Mouse (Mus musculus): ENCODE measurements around the gene Sprr1b. TPM values are rescaled to one million over a fixed set of nuclear protein-coding genes. Genes with fewer than 3 reads are reported as not detected.

Sprr1b gene
- not detected for polyA plus RNA-seq (2017; shearing (Covaris generic))

DNA sequence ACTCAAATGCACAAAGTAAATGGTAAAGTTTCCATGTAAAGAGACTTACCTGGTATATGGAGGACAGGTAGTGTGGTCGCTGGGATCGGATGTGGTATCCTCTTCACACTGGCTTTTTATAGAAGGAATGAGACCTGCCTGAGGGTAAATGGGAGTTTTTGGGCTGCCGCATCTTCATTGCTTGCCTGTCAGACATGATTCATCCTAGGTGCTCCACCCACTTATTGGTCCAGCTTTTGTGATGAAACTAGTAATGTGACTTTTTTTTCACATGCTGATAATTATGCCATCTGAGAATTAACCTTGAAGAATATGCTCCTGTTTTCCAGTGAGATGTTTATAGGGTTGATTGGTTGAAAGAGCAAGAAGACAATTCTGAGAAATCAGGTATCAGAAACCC lies at the start of gene Sprr1b:
Gene Sprr1b, minus strand, starts transcription at position 101 of the 400 bp plus-strand sequence.

DNA sequence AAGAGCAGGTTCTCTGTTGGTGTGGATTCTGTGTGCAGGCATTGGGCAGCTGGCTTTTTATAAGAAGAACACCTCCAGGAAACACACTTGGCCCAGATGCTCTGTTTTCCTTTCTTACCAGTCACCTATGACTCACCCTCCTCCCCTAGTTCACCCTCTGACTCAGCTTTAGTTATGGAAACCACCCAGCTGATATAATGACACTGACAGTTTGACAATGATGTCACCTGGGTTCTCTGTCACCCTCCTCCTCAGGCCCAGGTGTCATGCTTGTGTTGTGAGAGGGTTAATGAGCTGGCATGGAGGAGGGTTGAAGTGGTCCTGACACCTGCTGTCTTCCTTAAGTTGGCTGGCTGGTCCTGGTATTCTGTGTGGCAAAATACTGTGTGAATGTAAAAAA lies 47.3 kb upstream of the Sprr1b start, which contains the start of gene Sprr1a:
Gene Sprr1a, minus strand, starts transcription at position 33 of the 400 bp plus-strand sequence.

DNA sequence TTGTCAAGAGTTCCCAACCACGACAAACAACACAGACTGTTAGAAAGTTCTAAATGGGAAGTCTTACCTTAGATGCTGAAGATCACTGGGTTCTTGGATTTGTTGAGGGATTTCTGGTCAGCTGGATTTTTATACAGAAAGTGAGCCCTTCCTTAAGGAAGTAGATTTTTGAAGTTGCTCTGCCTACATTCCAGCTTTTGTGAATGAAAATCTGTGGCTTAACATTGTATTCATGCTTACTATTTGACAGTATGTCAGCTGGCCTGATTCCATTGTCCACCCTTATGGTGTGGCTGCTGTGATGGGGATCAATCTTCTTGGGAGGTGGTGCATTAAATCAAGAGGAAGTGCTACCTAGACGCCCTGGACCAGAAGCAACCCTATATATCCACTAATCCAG lies 20.0 kb upstream of the Sprr1b start, which contains the start of gene Sprr3:
Gene Sprr3, minus strand, starts transcription at position 101 of the 400 bp plus-strand sequence.

DNA sequence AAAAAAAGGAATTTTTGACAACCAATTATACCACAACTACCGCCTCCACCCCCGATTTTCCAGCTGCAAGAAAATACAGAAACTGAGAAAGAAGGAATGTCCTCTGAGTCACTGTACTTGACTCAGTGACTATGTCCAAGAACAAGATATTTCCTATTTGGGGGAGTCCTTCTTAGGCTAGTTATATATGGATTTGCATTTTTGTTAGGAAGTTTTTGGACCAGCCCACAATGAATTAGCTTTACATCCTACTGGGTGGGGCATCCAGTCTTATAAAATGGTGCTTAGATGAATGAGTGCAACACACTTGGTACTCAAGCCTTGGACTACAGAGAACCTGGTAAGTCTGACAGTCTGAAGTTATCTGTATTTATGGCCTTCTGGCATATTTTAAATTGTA lies 6.3 kb downstream of the Sprr1b start, which contains the start of gene Sprr2k:
Gene Sprr2k, plus strand, starts transcription at position 301 of the 400 bp plus-strand sequence.

DNA sequence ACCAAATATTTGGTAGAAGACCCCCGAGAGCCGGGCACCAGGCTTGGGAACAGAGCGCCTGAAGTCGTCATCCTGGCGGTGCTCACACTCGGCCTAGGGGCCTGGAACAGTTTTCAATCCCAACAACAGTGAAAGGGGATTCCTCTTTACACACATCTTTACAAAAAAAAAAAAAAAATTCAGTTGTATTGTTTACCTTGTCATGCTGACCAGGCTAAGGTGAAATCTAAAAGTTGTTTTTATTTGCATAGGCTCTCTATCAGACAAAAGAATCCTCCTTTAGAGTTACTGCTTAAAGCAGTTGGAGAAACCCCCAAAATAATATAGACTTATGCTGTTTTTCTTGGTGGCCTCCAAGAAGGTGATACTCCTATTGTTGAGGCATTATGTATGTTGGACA lies 9.3 kb downstream of the Sprr1b start, which contains the start of gene Gm9774:
Gene Gm9774, minus strand, starts transcription at position 101 of the 400 bp plus-strand sequence.

DNA sequence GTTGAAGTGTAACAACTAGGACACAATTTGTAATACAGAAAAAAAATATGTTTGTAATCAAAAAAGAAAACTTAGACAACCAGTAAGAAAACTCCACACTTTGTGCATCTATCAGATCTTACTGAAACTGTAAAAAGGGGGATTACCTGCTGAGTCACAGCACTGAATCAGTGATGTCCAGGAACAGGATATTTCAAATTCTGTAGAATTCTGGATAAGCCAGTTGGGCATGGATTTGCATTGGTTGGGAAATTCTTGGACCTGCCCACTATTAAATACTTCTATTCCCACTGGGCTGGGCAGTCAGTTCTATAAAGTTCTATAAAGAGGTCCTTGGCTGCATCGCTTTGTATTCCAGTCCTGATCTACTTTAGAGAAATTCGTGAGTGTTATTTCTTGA lies 20.8 kb downstream of the Sprr1b start, which contains the start of gene Sprr2j-ps:
Gene Sprr2j-ps, plus strand, starts transcription at position 301 of the 400 bp plus-strand sequence.

DNA sequence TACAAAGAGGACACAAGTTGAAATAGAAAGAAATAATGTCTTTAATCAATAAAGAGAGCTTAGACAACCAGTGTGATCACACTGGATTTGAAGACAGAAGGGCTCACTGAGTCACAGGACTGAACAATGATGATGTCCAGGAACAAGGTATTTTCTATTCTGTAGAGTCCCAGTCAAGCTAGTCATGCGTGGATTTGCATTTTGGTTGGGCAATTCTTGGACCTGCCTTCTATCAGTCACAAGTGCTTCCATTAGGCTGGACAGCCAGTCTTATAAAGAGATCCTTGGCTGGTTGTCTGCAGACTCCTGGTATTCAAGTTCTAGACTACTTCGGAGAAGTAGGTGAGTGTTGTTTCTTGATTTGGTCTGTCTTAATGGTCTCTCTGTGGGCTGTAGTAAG lies 30.9 kb downstream of the Sprr1b start, which contains the start of gene Sprr2i:
Gene Sprr2i, plus strand, starts transcription at position 301 of the 400 bp plus-strand sequence.

Other genes starting within 250 kb of the Sprr1b start
- not detected for gene Sprr2a1, start 223.0 kb downstream of the Sprr1b start, polyA plus RNA-seq (2017; shearing (Covaris generic))
- not detected for gene Sprr2a2, start 222.9 kb downstream of the Sprr1b start, polyA plus RNA-seq (2017; shearing (Covaris generic))
- gene Sprr2a3, start 153.4 kb downstream of the Sprr1b start, polyA plus RNA-seq (2017; shearing (Covaris generic)): not detected
- not detected for gene Sprr2b, start 122.2 kb downstream of the Sprr1b start, polyA plus RNA-seq (2017; shearing (Covaris generic))
- not detected for gene Sprr2d, start 99.6 kb downstream of the Sprr1b start, polyA plus RNA-seq (2017; shearing (Covaris generic))
- not detected for gene Sprr2e, start 86.6 kb downstream of the Sprr1b start, polyA plus RNA-seq (2017; shearing (Covaris generic))
- not detected for gene Sprr2f, start 73.6 kb downstream of the Sprr1b start, polyA plus RNA-seq (2017; shearing (Covaris generic))
- gene Sprr2h, start 53.1 kb downstream of the Sprr1b start, polyA plus RNA-seq (2017; shearing (Covaris generic)): not detected
- gene Sprr2i, start 30.8 kb downstream of the Sprr1b start, polyA plus RNA-seq (2017; shearing (Covaris generic)): not detected
- gene Sprr2j-ps, start 20.7 kb downstream of the Sprr1b start, polyA plus RNA-seq (2017; shearing (Covaris generic)): not detected
- 17.2 TPM for gene Gm9774, start 9.4 kb downstream of the Sprr1b start, polyA plus RNA-seq (2017; shearing (Covaris generic))
- not detected for gene Sprr2k, start 6.2 kb downstream of the Sprr1b start, polyA plus RNA-seq (2017; shearing (Covaris generic))
- gene Sprr3, start 19.9 kb upstream of the Sprr1b start, polyA plus RNA-seq (2017; shearing (Covaris generic)): not detected
- gene Sprr1a, start 47.1 kb upstream of the Sprr1b start, polyA plus RNA-seq (2017; shearing (Covaris generic)): not detected
- gene Sprr4, start 61.7 kb upstream of the Sprr1b start, polyA plus RNA-seq (2017; shearing (Covaris generic)): not detected
- not detected for gene 2310046K23Rik, start 95.7 kb upstream of the Sprr1b start, polyA plus RNA-seq (2017; shearing (Covaris generic))
- gene Ivl, start 134.9 kb upstream of the Sprr1b start, polyA plus RNA-seq (2017; shearing (Covaris generic)): not detected
- gene Smcp, start 150.2 kb upstream of the Sprr1b start, polyA plus RNA-seq (2017; shearing (Covaris generic)): not detected
- not detected for gene 2210017I01Rik, start 168.7 kb upstream of the Sprr1b start, polyA plus RNA-seq (2017; shearing (Covaris generic))
- not detected for gene Lce6a, start 182.9 kb upstream of the Sprr1b start, polyA plus RNA-seq (2017; shearing (Covaris generic))
- not detected for gene Lce1a1, start 209.5 kb upstream of the Sprr1b start, polyA plus RNA-seq (2017; shearing (Covaris generic))
- gene Lce1b, start 218.1 kb upstream of the Sprr1b start, polyA plus RNA-seq (2017; shearing (Covaris generic)): not detected
- not detected for gene Lce1a2, start 231.5 kb upstream of the Sprr1b start, polyA plus RNA-seq (2017; shearing (Covaris generic))
- not detected for gene Lce1c, start 240.5 kb upstream of the Sprr1b start, polyA plus RNA-seq (2017; shearing (Covaris generic))
- gene Lce1d, start 248.4 kb upstream of the Sprr1b start, polyA plus RNA-seq (2017; shearing (Covaris generic)): not detected